Mouse (Mus musculus): ENCODE data around the gene Klrg2. TPM values are rescaled to one million over a fixed set of nuclear protein-coding genes. Genes with fewer than 3 reads are reported as not detected.

The Klrg2 gene
- polyA plus RNA-seq, 1 experiment from 2014 or later = 0.12 TPM

Other genes with a start within 250 kb of the Klrg2 start
- gene Ubn2, start 203.3 kb downstream of the Klrg2 start, polyA plus RNA-seq (2014; fragmentation: Nextera tagmentation; extraction: Ambion mirVana) = 26.7 and 27.3 TPM in 2 replicates
- gene Fmc1, start 103.7 kb downstream of the Klrg2 start, polyA plus RNA-seq (2014; fragmentation: Nextera tagmentation; extraction: Ambion mirVana) = 178 and 234 TPM in 2 replicates
- gene Luc7l2, start 85.9 kb downstream of the Klrg2 start, polyA plus RNA-seq (2014; fragmentation: Nextera tagmentation; extraction: Ambion mirVana) = 48.3 and 54.9 TPM in 2 replicates
- gene Clec2l, start 25.8 kb upstream of the Klrg2 start, polyA plus RNA-seq (2014; fragmentation: Nextera tagmentation; extraction: Ambion mirVana) = 12.9 and 25.5 TPM in 2 replicates
- gene Tbxas1, start 238.2 kb upstream of the Klrg2 start, polyA plus RNA-seq (2014; fragmentation: Nextera tagmentation; extraction: Ambion mirVana) = 0.69 and 1.6 TPM in 2 replicates
- gene Hipk2, start 238.9 kb upstream of the Klrg2 start, polyA plus RNA-seq (2014; fragmentation: Nextera tagmentation; extraction: Ambion mirVana) = 35.1 and 41.3 TPM in 2 replicates